Mouse (Mus musculus) forebrain, embryonic 11.5 days (tissue): ENCODE results near the gene Gla. TPM values are rescaled to one million over a fixed set of nuclear protein-coding genes. Genes with fewer than 3 reads are reported as not detected.

Source experiments
- ATAC-seq: fragments of 200-750 bp; cut with Nextera tagmentation; replicated peaks from 2 replicates; pipeline ENCODE4 v1.8.0; 2017; ENCODE audit warnings: moderate TSS enrichment; ENCODE audit not compliant: low FRiP score
- DNase-seq: peaks from one replicate; pipeline ENCODE4 v3.0.0-alpha.2; 2017; ENCODE audit warnings: low spot score
- H3K27ac ChIP-seq: fragments of 300-500 bp; sonication (generic); 2 replicates; pipeline ENCODE4 v1.5.1; 2014; ENCODE audit warnings: low read depth, low read length
- H3K27me3 ChIP-seq: fragments of 300-500 bp; sonication (generic); 2 replicates; pipeline ENCODE4 v1.6.1; 2014; ENCODE audit warnings: mild to moderate bottlenecking, low read length, mixed read lengths; ENCODE audit not compliant: control insufficient read depth, insufficient read depth
- H3K36me3 ChIP-seq: fragments of 300-500 bp; sonication (generic); 2 replicates; pipeline ENCODE4 v1.6.1; 2014; ENCODE audit warnings: mild to moderate bottlenecking, low read length, moderate library complexity, mixed read lengths; ENCODE audit not compliant: control insufficient read depth, insufficient read depth
- H3K4me1 ChIP-seq: fragments of 300-500 bp; sonication (generic); replicated peaks from 2 replicates; pipeline ENCODE4 v1.6.1; 2014; ENCODE audit warnings: low read length, mixed read lengths; ENCODE audit not compliant: control insufficient read depth, insufficient read depth
- H3K4me2 ChIP-seq: fragments of 300-500 bp; sonication (generic); 2 replicates; pipeline ENCODE4 v1.6.1; 2014; ENCODE audit warnings: low read depth, mild to moderate bottlenecking, low read length, moderate library complexity, mixed read lengths; ENCODE audit not compliant: severe bottlenecking
- H3K4me3 ChIP-seq: fragments of 300-500 bp; sonication (generic); 2 replicates; pipeline ENCODE4 v1.5.1; 2014; ENCODE audit warnings: low read depth, low read length
- H3K9ac ChIP-seq: fragments of 300-500 bp; sonication (generic); 2 replicates; pipeline ENCODE4 v1.6.1; 2014; ENCODE audit warnings: low read length
- H3K9me3 ChIP-seq: fragments of 300-500 bp; sonication (generic); 2 replicates; pipeline ENCODE4 v1.6.1; 2016; ENCODE audit warnings: low read length, mixed read lengths; ENCODE audit not compliant: control insufficient read depth
- WGBS: fragments of 180-500 bp; shearing (Covaris S2); extraction: QIAGEN DNeasy Blood & Tissue Kit; methylation state at CpG from one replicate; pipeline ENCODE4 v1.1.7; 2014; 5-methylcytosine and 5-hydroxymethylcytosine counted together
- polyA plus RNA-seq: library from polyadenylated mRNA; unstranded; fragments of >200 nt; fragmentation: Nextera tagmentation; extraction: Ambion mirVana; gene quantifications from 2 replicates; pipeline ENCODE4 v1.2.1, GENCODE M21; 2014

The Gla gene
- 3.3 and 3.9 TPM in 2 replicates for polyA plus RNA-seq

DNA sequence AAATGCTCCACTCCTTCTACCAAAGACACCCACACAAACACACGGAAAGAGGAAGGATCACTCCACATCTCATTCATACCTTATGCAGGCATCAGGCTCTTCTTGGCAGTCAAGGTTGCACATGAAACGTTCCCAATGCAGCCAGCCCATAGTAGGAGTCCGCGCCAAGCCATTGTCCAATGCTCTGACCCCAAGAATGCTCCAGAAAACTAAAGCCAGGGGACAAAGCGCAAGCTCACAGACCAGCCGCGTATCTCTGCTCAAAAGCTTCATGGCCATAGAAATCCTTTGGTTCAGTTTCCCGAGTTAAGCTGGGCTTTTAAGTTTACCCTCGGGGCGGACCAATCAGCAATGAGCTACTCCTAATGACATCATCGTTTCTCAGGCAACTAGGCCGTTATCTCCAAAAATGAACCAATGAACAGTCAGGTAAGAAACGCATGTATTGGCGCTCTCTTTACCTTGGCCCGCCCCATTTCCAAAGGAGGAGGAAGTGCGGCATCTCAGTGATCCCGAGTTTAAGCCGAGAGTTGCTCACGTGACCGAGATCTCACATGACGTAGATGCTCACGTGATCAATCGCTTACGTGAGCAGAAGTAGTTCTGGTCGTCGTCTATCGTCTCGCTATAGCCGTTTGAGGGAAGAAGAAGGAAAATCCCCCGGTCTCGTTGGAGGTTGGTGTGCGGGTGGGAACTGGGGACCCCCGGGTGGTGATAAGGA is at the start of gene Gla, which contains the start of gene Hnrnph2:
TSS of gene Gla (minus strand) at position 467 of the 721 bp plus-strand sequence.
TSS of gene Hnrnph2 (plus strand) at position 521 of the 721 bp plus-strand sequence.
- no peaks in the 10 kb centered on the region for H3K27me3 ChIP-seq
- DNase-seq: peak; percentile 88
- peak within 1 kb of the TSS; percentile 77 for H3K27ac ChIP-seq
- peak within 1 kb of the TSS; percentile 50 for H3K4me3 ChIP-seq
- H3K4me2 ChIP-seq: peak within 1 kb of the TSS; percentile 59
- ATAC-seq: peak; percentile 97
- WGBS: 20% methylated on average over 31 of the region's 33 CpGs
- H3K36me3 ChIP-seq: no peaks in the 10 kb centered on the region
- no peaks in the 10 kb centered on the region; the same call in 1 of the 2 replicates for H3K4me1 ChIP-seq
- H3K9ac ChIP-seq: peak within 1 kb of the TSS; percentile 67
- H3K9me3 ChIP-seq: no peaks in the 10 kb centered on the region

DNA sequence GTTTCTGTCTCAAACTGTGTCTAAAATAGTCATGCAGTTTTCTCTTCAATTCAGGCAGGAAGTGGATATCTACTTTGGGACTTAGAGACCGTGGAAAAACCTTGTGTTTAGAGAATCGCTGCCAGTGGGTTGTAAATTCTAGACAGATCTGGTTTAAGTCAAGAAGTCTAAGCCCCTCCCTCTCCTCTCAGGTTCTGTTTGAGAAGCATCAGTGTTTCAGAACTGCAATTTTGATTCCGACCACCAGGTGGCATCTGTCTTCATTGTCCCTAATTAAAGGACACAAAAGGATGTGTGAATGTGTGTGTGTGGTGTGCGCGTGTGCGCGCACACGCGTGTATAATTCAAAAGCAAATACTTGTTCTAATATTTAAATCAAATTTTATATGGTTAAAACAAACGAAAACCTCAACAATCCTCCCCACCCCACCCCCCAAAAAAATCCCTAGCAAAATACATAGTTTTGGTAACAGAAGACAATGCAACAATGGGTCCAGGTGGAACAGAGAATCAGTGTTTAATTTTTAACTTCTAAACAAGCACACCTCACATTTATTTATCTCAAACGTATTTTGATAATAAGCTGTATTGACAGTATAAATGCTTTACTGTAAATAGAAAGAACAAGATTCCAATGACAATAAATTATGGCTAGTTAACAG is 47.2 kb upstream of the Gla start:
- Histone ChIP-seq H3K9ac (no peak overlapping the region), H3K4me1 (no peaks in the 10 kb centered on the region), H3K36me3 (no peaks in the 10 kb centered on the region), H3K27me3 (no peaks in the 10 kb centered on the region), H3K9me3 (no peaks in the 10 kb centered on the region), H3K4me3 (no peak overlapping the region), H3K4me2 (no peak overlapping the region), H3K27ac (no peak overlapping the region)
- peak; percentile 44; the same call in 1 of the 2 replicates for ATAC-seq
- WGBS: 16% methylated on average over 11 of the region's 11 CpGs
- peak; percentile 82 for DNase-seq

DNA sequence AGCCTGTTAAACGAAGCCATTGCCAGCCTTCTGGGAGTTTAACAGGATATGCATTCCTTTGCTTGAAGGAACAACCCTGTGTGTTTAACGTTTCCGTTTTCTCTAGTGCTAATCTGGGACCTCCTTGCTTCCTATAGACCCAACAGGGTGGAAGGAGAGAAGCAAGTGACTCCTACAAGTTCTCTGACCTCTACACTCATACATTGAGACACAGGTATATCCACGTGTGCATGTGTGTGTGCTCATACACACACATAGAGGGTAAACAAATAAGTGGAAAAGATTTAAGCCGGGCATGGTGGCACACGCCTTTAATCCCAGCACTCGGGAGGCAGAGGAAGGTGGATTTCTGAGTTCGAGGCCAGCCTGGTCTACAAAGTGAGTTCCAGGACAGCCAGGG is 46.5 kb upstream of the Gla start:
- ATAC-seq: no peak

DNA sequence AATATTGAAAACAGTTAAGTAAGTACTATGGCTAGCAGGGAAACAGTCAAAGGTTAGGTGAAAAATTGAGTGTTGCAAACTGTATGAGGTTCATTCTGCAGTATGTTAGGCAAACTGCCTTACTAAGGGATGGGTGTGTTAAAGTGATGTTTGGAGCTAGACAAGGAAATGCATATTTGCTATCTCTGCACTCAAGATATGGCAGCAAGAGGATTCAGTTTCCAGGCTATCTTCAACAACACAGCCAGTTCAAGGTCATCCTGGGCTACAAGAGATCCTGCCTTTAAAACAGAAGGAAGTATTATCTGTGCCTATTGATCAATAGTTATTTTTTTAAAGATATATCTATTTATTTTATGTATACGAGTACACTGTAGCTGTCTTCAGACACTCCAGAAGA is 45.4 kb upstream of the Gla start:
- whole genome bisulfite sequencing: 92% methylated on average over 1 of the region's 1 CpGs

More for the DNA sequence above, 46.5 kb upstream of the Gla start:
- no peak for DNase-seq
- Histone ChIP-seq H3K4me1 (no peaks in the 10 kb centered on the region), H3K27ac (no peak overlapping the region), H3K4me3 (no peak overlapping the region), H3K27me3 (no peaks in the 10 kb centered on the region), H3K9me3 (no peaks in the 10 kb centered on the region), H3K9ac (no peak overlapping the region), H3K4me2 (no peak overlapping the region), H3K36me3 (no peaks in the 10 kb centered on the region)
- 75% methylated on average over 8 of the region's 8 CpGs for WGBS

DNA sequence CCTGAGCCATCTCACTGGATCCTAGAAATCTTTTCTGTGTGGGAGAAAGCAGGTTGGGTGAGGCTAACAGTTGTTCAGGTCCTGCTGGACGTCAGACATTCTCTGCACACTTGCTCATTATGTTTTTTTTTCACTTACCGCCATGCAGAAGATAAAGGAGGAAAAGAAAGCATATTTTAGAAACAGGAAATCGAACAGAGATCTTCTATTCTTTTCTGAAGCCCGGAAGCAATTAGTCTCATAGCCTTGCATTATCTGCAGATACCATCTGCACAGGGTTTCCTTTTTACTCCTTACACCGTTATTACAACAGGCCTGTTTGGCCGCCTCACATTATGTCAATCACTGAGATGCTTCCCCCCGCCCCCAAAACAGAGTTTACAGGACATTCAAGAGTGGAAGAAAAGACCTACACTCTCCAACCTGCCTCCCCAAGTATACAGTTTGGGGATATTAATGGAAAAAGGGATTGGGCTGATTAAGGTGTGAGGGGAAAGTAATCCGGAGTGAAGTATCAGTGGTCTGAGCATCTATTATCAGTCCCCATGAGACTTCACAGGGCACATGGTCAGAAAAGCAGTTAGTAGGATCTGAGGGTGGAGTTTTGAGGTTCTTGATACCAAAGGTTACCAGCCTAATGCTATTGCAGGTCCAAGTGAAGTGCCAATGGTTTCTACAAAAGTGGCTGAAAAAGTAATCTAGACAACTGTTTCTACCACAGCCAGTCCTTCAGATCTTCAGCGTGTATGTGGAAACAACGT is 40.3 kb upstream of the Gla start:
- ATAC-seq: no peak
- Histone ChIP-seq H3K4me3 (no peak overlapping the region), H3K9me3 (no peaks in the 10 kb centered on the region), H3K36me3 (no peaks in the 10 kb centered on the region), H3K4me2 (no peak overlapping the region), H3K9ac (no peak overlapping the region), H3K27me3 (no peaks in the 10 kb centered on the region), H3K4me1 (no peaks in the 10 kb centered on the region), H3K27ac (no peak overlapping the region)
- WGBS: 71% methylated on average over 10 of the region's 10 CpGs
- DNase-seq: no peak

More for the DNA sequence above, 45.4 kb upstream of the Gla start:
- Histone ChIP-seq H3K27me3 (no peaks in the 10 kb centered on the region), H3K9me3 (no peaks in the 10 kb centered on the region), H3K4me1 (no peaks in the 10 kb centered on the region), H3K36me3 (no peaks in the 10 kb centered on the region), H3K4me2 (no peak overlapping the region), H3K9ac (no peak overlapping the region), H3K4me3 (no peak overlapping the region), H3K27ac (no peak overlapping the region)
- DNase-seq: no peak
- ATAC-seq: no peak

DNA sequence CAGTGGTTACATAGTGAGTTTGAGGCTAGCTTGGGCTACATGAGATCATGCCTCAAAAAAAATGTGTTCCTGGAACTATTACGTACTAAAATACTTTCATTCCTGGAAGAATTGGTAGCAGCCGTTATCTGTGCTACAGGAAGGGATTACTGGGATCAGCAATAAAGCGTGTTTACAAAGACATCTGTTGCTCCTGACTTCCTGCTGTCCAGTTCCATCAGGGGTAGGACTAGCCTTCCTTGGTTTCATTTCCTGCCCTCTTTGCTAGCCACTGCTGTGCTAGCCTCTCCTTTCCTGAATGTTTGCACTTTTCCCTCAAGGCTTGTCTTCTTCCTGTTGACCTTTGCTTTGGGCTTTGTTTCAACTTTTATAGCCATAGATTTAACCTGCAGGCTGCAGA is 34.9 kb upstream of the Gla start:
- WGBS: 78% methylated on average over 3 of the region's 3 CpGs
- Histone ChIP-seq H3K4me3 (no peak overlapping the region), H3K9me3 (no peaks in the 10 kb centered on the region), H3K4me1 (no peaks in the 10 kb centered on the region), H3K36me3 (no peaks in the 10 kb centered on the region), H3K9ac (no peak overlapping the region), H3K4me2 (no peak overlapping the region), H3K27ac (no peak overlapping the region), H3K27me3 (no peaks in the 10 kb centered on the region)
- ATAC-seq (no peak), DNase-seq (no peak)

DNA sequence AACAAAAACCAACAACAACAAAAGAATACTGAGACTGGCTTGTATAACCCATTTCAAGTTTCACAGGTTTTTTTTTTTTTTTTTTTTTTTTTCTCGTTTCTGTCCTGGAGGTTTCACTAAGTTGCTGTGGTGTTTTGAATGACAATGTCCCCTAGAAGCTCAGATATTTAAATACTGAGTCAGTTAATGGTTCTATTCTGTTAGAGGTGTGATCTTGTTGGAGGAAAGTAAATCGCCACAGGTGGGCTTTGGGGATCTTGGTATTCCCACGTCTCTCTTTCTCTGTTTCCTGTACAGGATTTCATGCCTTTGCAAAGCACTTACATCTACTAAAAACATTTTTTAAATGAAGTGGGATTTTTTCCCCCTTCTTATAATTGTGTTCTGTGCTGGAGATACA is 34.2 kb upstream of the Gla start:
- H3K4me3 ChIP-seq: no peak overlapping the region
- DNase-seq (no peak), ATAC-seq (no peak)
- no peak overlapping the region for H3K9ac ChIP-seq
- no peak overlapping the region for H3K4me2 ChIP-seq
- no peak overlapping the region for H3K27ac ChIP-seq
- no peaks in the 10 kb centered on the region for H3K4me1 ChIP-seq
- no peaks in the 10 kb centered on the region for H3K36me3 ChIP-seq
- WGBS: 61% methylated on average over 3 of the region's 3 CpGs
- no peaks in the 10 kb centered on the region for H3K27me3 ChIP-seq
- H3K9me3 ChIP-seq: no peaks in the 10 kb centered on the region

DNA sequence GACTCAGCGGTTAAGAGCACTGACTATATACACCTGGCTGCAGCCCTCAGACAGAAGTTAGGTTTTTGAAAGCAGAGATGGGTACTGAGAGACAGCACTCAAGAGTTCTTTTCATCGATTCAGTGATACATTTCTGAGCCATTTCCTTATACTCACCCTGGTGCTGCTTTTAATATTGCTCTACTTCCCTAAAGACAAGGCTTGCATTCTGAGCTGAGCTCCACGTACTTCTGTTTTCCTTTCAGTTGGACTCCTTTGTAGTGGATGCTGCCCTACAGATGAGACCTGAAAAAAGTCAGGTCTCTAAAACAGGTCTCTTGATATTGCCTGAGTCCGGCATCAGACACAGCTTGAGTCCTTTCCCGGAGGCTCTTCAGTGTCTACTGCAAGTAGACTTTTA is 31.8 kb upstream of the Gla start:
- Histone ChIP-seq H3K4me1 (no peaks in the 10 kb centered on the region), H3K36me3 (no peaks in the 10 kb centered on the region), H3K9ac (no peak overlapping the region), H3K9me3 (no peaks in the 10 kb centered on the region), H3K27ac (no peak overlapping the region), H3K4me2 (no peak overlapping the region), H3K27me3 (no peaks in the 10 kb centered on the region), H3K4me3 (no peak overlapping the region)
- WGBS: 88% methylated on average over 5 of the region's 5 CpGs
- ATAC-seq (no peak), DNase-seq (no peak)
